Mouse (Mus musculus) lung, embryonic 14.5 days (tissue): Measurements from ENCODE around the gene Dffa. TPM values are rescaled to one million over a fixed set of nuclear protein-coding genes. Genes with fewer than 3 reads are reported as not detected.
A peak's percentile ranks its signal among the peaks of the same experiment; 100 is the strongest.

Experiments
- ATAC-seq: fragments of 200-750 bp; cut with Nextera tagmentation; 2 replicates; pipeline ENCODE4 v1.8.0; 2017; ENCODE audit warnings: mild to moderate bottlenecking, moderate TSS enrichment, moderate library complexity; ENCODE audit not compliant: insufficient read depth
- DNase-seq: peaks from one replicate; pipeline ENCODE4 v3.0.0-alpha.2; 2015
- H3K27ac ChIP-seq: fragments of 300-500 bp; sonication (generic); 2 replicates; pipeline ENCODE4 v1.5.1; 2014; ENCODE audit warnings: low read depth, mild to moderate bottlenecking, moderate library complexity
- H3K27me3 ChIP-seq: fragments of 300-500 bp; sonication (generic); 2 replicates; pipeline ENCODE4 v1.6.1; 2014; ENCODE audit warnings: low read length, control low read depth; ENCODE audit not compliant: insufficient read depth
- H3K36me3 ChIP-seq: fragments of 300-500 bp; sonication (generic); 2 replicates; pipeline ENCODE4 v1.6.1; 2014; ENCODE audit warnings: control low read depth; ENCODE audit not compliant: insufficient read depth
- H3K4me1 ChIP-seq: fragments of 300-500 bp; sonication (generic); 2 replicates; pipeline ENCODE4 v1.6.1; 2014; ENCODE audit warnings: antibody characterized with exemption, control low read depth; ENCODE audit not compliant: insufficient read depth
- H3K4me2 ChIP-seq: fragments of 300-500 bp; sonication (generic); 2 replicates; pipeline ENCODE4 v1.6.1; 2014; ENCODE audit warnings: mild to moderate bottlenecking
- H3K4me3 ChIP-seq: fragments of 300-500 bp; sonication (generic); 2 replicates; pipeline ENCODE4 v1.5.1; 2014; ENCODE audit warnings: low read depth, low read length
- H3K9ac ChIP-seq: fragments of 300-500 bp; sonication (generic); 2 replicates; pipeline ENCODE4 v1.6.1; 2014
- H3K9me3 ChIP-seq: fragments of 300-500 bp; sonication (generic); 2 replicates; pipeline ENCODE4 v1.6.1; 2016; ENCODE audit warnings: low read depth, low read length, control low read depth
- CTCF ChIP-seq: IDR thresholded peaks from 2 replicates; pipeline ENCODE4 v1.5.1; 2016; ENCODE audit warnings: antibody characterized with exemption, low read depth
- WGBS: fragments of 180-500 bp; shearing (Covaris S2); extraction: QIAGEN DNeasy Blood & Tissue Kit; methylation state at CpG from one replicate; pipeline ENCODE4 v1.1.7; 2014; 5-methylcytosine and 5-hydroxymethylcytosine counted together
- polyA plus RNA-seq: library from polyadenylated mRNA; unstranded; fragments of >200 nt; fragmentation: Nextera tagmentation; extraction: Ambion mirVana; gene quantifications from 2 replicates; pipeline ENCODE4 v1.2.1, GENCODE M21; 2014

The Dffa gene
- polyA plus RNA-seq, result 26.3 and 29.7 TPM in 2 replicates

- Histone ChIP-seq H3K27me3 (no peaks in the 10 kb centered on the region), H3K4me2 (peak within 1 kb of the TSS; percentile 88), H3K27ac (no peak within 1 kb of the TSS), H3K4me1 (peaks cover 5% of the 10 kb centered on the region; the same call in 1 of the 2 replicates), H3K9me3 (no peaks in the 10 kb centered on the region), H3K4me3 (peak within 1 kb of the TSS; percentile 80), H3K9ac (peak within 1 kb of the TSS; percentile 83), H3K36me3 (peaks cover 18% of the 10 kb centered on the region)
- under 1% methylated on average over 35 of the region's 35 CpGs for WGBS
- peak; percentile 97 for DNase-seq
- ATAC-seq, result peak; percentile 76
- peak; percentile 16 for TF ChIP-seq CTCF
These were observed at the start of gene Dffa for GRCm38 (mm10) chr4:149103875-149104561. Gene Dffa, plus strand, starts transcription at chr4:149104146.

GRCm38 (mm10) chr4:149055847-149056246 lies 48.1 kb upstream of the Dffa start:
- H3K9me3 ChIP-seq, result no peaks in the 10 kb centered on the region
- H3K9ac ChIP-seq, result no peak overlapping the region
- H3K27me3 ChIP-seq, result no peaks in the 10 kb centered on the region
- ATAC-seq (no peak), DNase-seq (no peak)
- H3K36me3 ChIP-seq, result no peaks in the 10 kb centered on the region
- no peak overlapping the region for H3K27ac ChIP-seq
- no peak overlapping the region for H3K4me2 ChIP-seq
- peaks cover 11% of the 10 kb centered on the region; the same call in 1 of the 2 replicates for H3K4me1 ChIP-seq
- TF ChIP-seq CTCF, result no peak
- 73% methylated on average over 6 of the region's 6 CpGs for WGBS
- H3K4me3 ChIP-seq, result no peak overlapping the region

GRCm38 (mm10) chr4:149056957-149057356 lies 47.0 kb upstream of the Dffa start:
- Histone ChIP-seq H3K4me2 (peak overlapping the region; percentile 38; the same call in 1 of the 2 replicates), H3K9ac (no peak overlapping the region), H3K27ac (no peak overlapping the region), H3K4me1 (peaks cover 13% of the 10 kb centered on the region; the same call in 1 of the 2 replicates), H3K9me3 (no peaks in the 10 kb centered on the region), H3K36me3 (no peaks in the 10 kb centered on the region), H3K4me3 (no peak overlapping the region), H3K27me3 (no peaks in the 10 kb centered on the region)
- no peak for TF ChIP-seq CTCF
- ATAC-seq, result no peak
- WGBS, result 67% methylated on average over 16 of the region's 16 CpGs
- DNase-seq, result no peak

GRCm38 (mm10) chr4:149057470-149057869 lies 46.5 kb upstream of the Dffa start:
- peaks cover 13% of the 10 kb centered on the region; the same call in 1 of the 2 replicates for H3K4me1 ChIP-seq
- H3K4me2 ChIP-seq, result peak overlapping the region; percentile 38; the same call in 1 of the 2 replicates
- 27% methylated on average over 14 of the region's 14 CpGs for WGBS
- peak overlapping the region; percentile 59; the same call in 1 of the 2 replicates for H3K27ac ChIP-seq
- no peaks in the 10 kb centered on the region for H3K36me3 ChIP-seq
- DNase-seq (peak; percentile 61), ATAC-seq (no peak; the same call in 1 of the 2 replicates)
- TF ChIP-seq CTCF, result no peak
- H3K9me3 ChIP-seq, result no peaks in the 10 kb centered on the region
- H3K9ac ChIP-seq, result no peak overlapping the region
- no peak overlapping the region for H3K4me3 ChIP-seq
- H3K27me3 ChIP-seq, result no peaks in the 10 kb centered on the region

- H3K4me2 ChIP-seq, result peak overlapping the region; percentile 42
- H3K4me3 ChIP-seq, result no peak overlapping the region
- peak overlapping the region; percentile 82 for H3K27ac ChIP-seq
- TF ChIP-seq CTCF, result no peak
- DNase-seq (no peak), ATAC-seq (no peak)
- H3K9ac ChIP-seq, result no peak overlapping the region
- no peaks in the 10 kb centered on the region for H3K27me3 ChIP-seq
- no peaks in the 10 kb centered on the region for H3K36me3 ChIP-seq
- H3K9me3 ChIP-seq, result no peaks in the 10 kb centered on the region
- peaks cover 13% of the 10 kb centered on the region; the same call in 1 of the 2 replicates for H3K4me1 ChIP-seq
- WGBS, result 52% methylated on average over 7 of the region's 7 CpGs
These were observed 45.6 kb upstream of the Dffa start for GRCm38 (mm10) chr4:149058298-149058697.

- no peaks in the 10 kb centered on the region for H3K36me3 ChIP-seq
- no peak overlapping the region for H3K27ac ChIP-seq
- no peak for TF ChIP-seq CTCF
- no peak overlapping the region for H3K4me3 ChIP-seq
- no peaks in the 10 kb centered on the region for H3K9me3 ChIP-seq
- H3K4me2 ChIP-seq, result no peak overlapping the region
- DNase-seq, result no peak
- 88% methylated on average over 9 of the region's 9 CpGs for WGBS
- no peak for ATAC-seq
- H3K9ac ChIP-seq, result no peak overlapping the region
- H3K4me1 ChIP-seq, result peaks cover 13% of the 10 kb centered on the region; the same call in 1 of the 2 replicates
- no peaks in the 10 kb centered on the region for H3K27me3 ChIP-seq
These were observed 44.2 kb upstream of the Dffa start for GRCm38 (mm10) chr4:149059713-149060112.

GRCm38 (mm10) chr4:149060621-149061431 lies 43.1 kb upstream of the Dffa start:
- ATAC-seq, result no peak
- Histone ChIP-seq H3K36me3 (no peaks in the 10 kb centered on the region), H3K27ac (no peak overlapping the region), H3K27me3 (no peaks in the 10 kb centered on the region), H3K9me3 (no peaks in the 10 kb centered on the region), H3K4me2 (no peak overlapping the region), H3K9ac (no peak overlapping the region), H3K4me3 (no peak overlapping the region), H3K4me1 (peaks cover 13% of the 10 kb centered on the region; the same call in 1 of the 2 replicates)
- peak; percentile 41; the same call in 1 of the 2 replicates for TF ChIP-seq CTCF
- WGBS, result 43% methylated on average over 14 of the region's 14 CpGs
- no peak for DNase-seq
